Mouse (Mus musculus): ENCODE measurements at regions not wholly inside any gene's neighbourhood (a gene's known extent, or its start where the extent isn't known, plus 50 kb on each side); places are given as distances from the start of the nearest gene placed in this dataset.

- intact Hi-C loops (cut with DNase I), result no loop called here
- no peak for DNase-seq
These were observed 54.2 kb upstream of the Cplx2 start for GRCm38 (mm10) chr13:54316907-54317306.

- DNase-seq, result no peak
- intact Hi-C loops (cut with DNase I), result no loop called here
These were observed 53.0 kb upstream of the Cplx2 start for GRCm38 (mm10) chr13:54318161-54318560.

GRCm38 (mm10) chr13:54318601-54319000, 52.5 kb upstream of the Cplx2 start:
- intact Hi-C loops (cut with DNase I), result no loop called here

GRCm38 (mm10) chr13:54320212-54320611, 50.9 kb upstream of the Cplx2 start:
- no peak for DNase-seq
- intact Hi-C loops (cut with DNase I), result no loop called here

More at GRCm38 (mm10) chr13:54318601-54319000, 52.5 kb upstream of the Cplx2 start:
- no peak for DNase-seq

DNA sequence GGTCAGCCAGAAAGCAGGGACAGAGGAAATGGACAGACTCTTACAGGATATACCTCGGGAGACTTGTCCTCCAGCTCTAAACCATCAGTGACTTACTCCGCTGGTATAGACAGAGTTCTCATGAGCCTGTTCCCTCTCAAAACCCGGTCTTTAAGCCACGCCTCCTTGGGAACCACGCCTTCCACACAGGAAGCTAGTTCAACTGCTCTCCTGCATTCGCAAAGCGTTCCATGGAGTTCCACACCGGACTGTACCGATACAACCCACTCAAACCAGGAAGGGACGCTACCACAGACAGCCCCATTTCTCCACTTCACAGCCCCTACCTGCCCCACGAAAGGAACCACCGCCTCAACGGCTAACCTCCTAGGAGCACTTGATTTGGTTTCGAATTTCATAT, 50.1 kb upstream of the Cplx2 start:
- intact Hi-C loops (cut with DNase I), result no loop called here
- DNase-seq, result no peak
